Mouse (Mus musculus) CH12.LX (cell line): ENCODE results near the gene Spred2. TPM values are rescaled to one million over a fixed set of nuclear protein-coding genes. Genes with fewer than 3 reads are reported as not detected.
A peak's percentile ranks its signal among the peaks of the same experiment; 100 is the strongest.

Experiments used
- DNase-seq: peaks from one replicate; pipeline ENCODE4 v3.0.0-alpha.2; 2013; ENCODE audit errors: extremely low read depth
- H3K27ac ChIP-seq: 2 replicates; pipeline ENCODE4 v1.5.1; 2012; ENCODE audit warnings: low read depth, mild to moderate bottlenecking, control low read depth, moderate library complexity; ENCODE audit not compliant: insufficient read depth
- H3K27me3 ChIP-seq: replicated peaks from 2 replicates; pipeline ENCODE3; 2012; ENCODE audit warnings: inconsistent platforms
- H3K36me3 ChIP-seq, 2 experiments: replicated peaks in 1 of 2; 2 replicates each; pipeline versions ENCODE3 to v1.6.1; 2012; ENCODE audit warnings: inconsistent platforms in 1 of 2, low read length in 1 of 2, mild to moderate bottlenecking in 1 of 2, mixed read lengths in 1 of 2, moderate library complexity in 1 of 2; ENCODE audit not compliant: control insufficient read depth in 1 of 2, insufficient read depth in 1 of 2
- H3K4me1 ChIP-seq, 2 experiments: 2 replicates each; pipeline ENCODE4 v1.6.1; 2012; ENCODE audit warnings: inconsistent platforms in 1 of 2, moderate library complexity in 1 of 2; ENCODE audit not compliant: insufficient read depth in 2 of 2, control insufficient read depth in 1 of 2
- H3K4me2 ChIP-seq: 2 replicates; pipeline ENCODE4 v1.6.1; 2012; ENCODE audit warnings: low read depth, mild to moderate bottlenecking, control low read depth; ENCODE audit not compliant: poor library complexity, insufficient read depth, severe bottlenecking
- H3K4me3 ChIP-seq, 3 experiments: fragments of 150-350 bp in 1 of 3; sonication (generic) in 1 of 3; replicated peaks in 1 of 3; 2 replicates each; pipeline versions ENCODE3 to v1.5.1; 2011 to 2012; ENCODE audit warnings: low read depth in 2 of 3, low read length in 2 of 3, mild to moderate bottlenecking in 2 of 3, moderate library complexity in 2 of 3, control low read depth in 1 of 3, improper control_type of control experiment in 1 of 3, inconsistent platforms in 1 of 3, mixed read lengths in 1 of 3; ENCODE audit not compliant: poor library complexity in 1 of 3
- H3K79me2 ChIP-seq: replicated peaks from 2 replicates; pipeline ENCODE4 v1.6.1; 2012; ENCODE audit warnings: mild to moderate bottlenecking, moderate library complexity; ENCODE audit not compliant: control insufficient read depth, poor library complexity, insufficient read depth, severe bottlenecking; ENCODE audit errors: extremely low read depth
- H3K9ac ChIP-seq: 2 replicates; pipeline ENCODE4 v1.6.1; 2012; ENCODE audit warnings: low read depth, mild to moderate bottlenecking, control low read depth, moderate library complexity; ENCODE audit not compliant: insufficient read depth
- H3K9me3 ChIP-seq: replicated peaks from 2 replicates; pipeline ENCODE3; 2012; ENCODE audit warnings: low read length, inconsistent platforms, mixed read lengths
- BHLHE40 ChIP-seq: IDR thresholded peaks from 2 replicates; pipeline ENCODE4 v1.6.1; 2011; ENCODE audit warnings: mild to moderate bottlenecking, low read depth, low read length, improper control_type of control experiment
- CHD1 ChIP-seq: IDR thresholded peaks from 2 replicates; pipeline ENCODE4 v1.6.1; 2012; ENCODE audit warnings: low read depth, low read length, improper control_type of control experiment, inconsistent platforms
- CHD2 ChIP-seq: IDR thresholded peaks from 2 replicates; pipeline ENCODE4 v1.6.1; 2011; ENCODE audit warnings: low read length, improper control_type of control experiment
- CTCF ChIP-seq, 2 experiments: IDR thresholded peaks in 1 of 2; conservative IDR thresholded peaks in 1 of 2; 2 replicates each; pipeline ENCODE4 v1.5.1; 2011 to 2012; ENCODE audit warnings: low read depth in 2 of 2, low read length in 2 of 2, improper control_type of control experiment in 1 of 2, inconsistent platforms in 1 of 2, mild to moderate bottlenecking in 1 of 2, moderate library complexity in 1 of 2
- E2F4 ChIP-seq: IDR thresholded peaks from 2 replicates; pipeline ENCODE4 v1.6.1; 2011; ENCODE audit warnings: low read depth, low read length, improper control_type of control experiment; ENCODE audit not compliant: insufficient replicate concordance
- ELF1 ChIP-seq: IDR thresholded peaks from 2 replicates; pipeline ENCODE4 v1.6.1; 2014; ENCODE audit warnings: low read depth, mild to moderate bottlenecking, inconsistent platforms, low read length, improper control_type of control experiment
- EP300 ChIP-seq: IDR thresholded peaks from 2 replicates; pipeline ENCODE4 v1.6.1; 2011; ENCODE audit warnings: low read length, improper control_type of control experiment
- ETS1 ChIP-seq: conservative IDR thresholded peaks from 2 replicates; pipeline ENCODE4 v1.6.1; 2012; ENCODE audit warnings: low read depth, mild to moderate bottlenecking, inconsistent platforms, low read length, improper control_type of control experiment, moderate library complexity
- GABPA ChIP-seq: IDR thresholded peaks from 2 replicates; pipeline ENCODE4 v1.6.1; 2012; ENCODE audit warnings: low read depth, low read length, improper control_type of control experiment, inconsistent platforms; ENCODE audit not compliant: insufficient replicate concordance
- HCFC1 ChIP-seq: IDR thresholded peaks from 2 replicates; pipeline ENCODE4 v1.6.1; 2012; ENCODE audit warnings: low read depth, mild to moderate bottlenecking, inconsistent platforms, low read length, improper control_type of control experiment
- IRF4 ChIP-seq: IDR thresholded peaks from 2 replicates; pipeline ENCODE4 v1.6.1; 2014; ENCODE audit warnings: low read depth, mild to moderate bottlenecking, inconsistent platforms, low read length, improper control_type of control experiment
- JUN ChIP-seq: IDR thresholded peaks from 2 replicates; pipeline ENCODE4 v1.6.1; 2011; ENCODE audit warnings: low read depth, mild to moderate bottlenecking, low read length, improper control_type of control experiment, moderate library complexity; ENCODE audit not compliant: insufficient read depth
- JUND ChIP-seq: conservative IDR thresholded peaks from 2 replicates; pipeline ENCODE4 v1.6.1; 2011; ENCODE audit warnings: low read depth, low read length, improper control_type of control experiment
- MAX ChIP-seq: IDR thresholded peaks from 2 replicates; pipeline ENCODE4 v1.6.1; 2011; ENCODE audit warnings: low read length, improper control_type of control experiment
- MAZ ChIP-seq: IDR thresholded peaks from 2 replicates; pipeline ENCODE4 v1.6.1; 2012; ENCODE audit warnings: low read depth, mild to moderate bottlenecking, inconsistent platforms, low read length, improper control_type of control experiment, moderate library complexity
- MEF2A ChIP-seq: IDR thresholded peaks from 2 replicates; pipeline ENCODE4 v1.6.1; 2014; ENCODE audit warnings: low read depth, mild to moderate bottlenecking, inconsistent platforms, low read length, improper control_type of control experiment, borderline replicate concordance
- MXI1 ChIP-seq: IDR thresholded peaks from 2 replicates; pipeline ENCODE4 v1.6.1; 2011; ENCODE audit warnings: mild to moderate bottlenecking, low read depth, low read length, improper control_type of control experiment
- MYC ChIP-seq: IDR thresholded peaks from 2 replicates; pipeline ENCODE4 v1.6.1; 2011; ENCODE audit warnings: low read depth, mild to moderate bottlenecking, improper control_type of control experiment, low read length
- NELFE ChIP-seq: IDR thresholded peaks from 2 replicates; pipeline ENCODE4 v1.6.1; 2011; ENCODE audit warnings: low read depth, low read length, improper control_type of control experiment
- NRF1 ChIP-seq: IDR thresholded peaks from 2 replicates; pipeline ENCODE4 v1.6.1; 2014; ENCODE audit warnings: low read depth, mild to moderate bottlenecking, inconsistent platforms, low read length, improper control_type of control experiment, moderate library complexity
- PAX5 ChIP-seq: IDR thresholded peaks from 2 replicates; pipeline ENCODE4 v1.6.1; 2012; ENCODE audit warnings: low read length, inconsistent platforms, mixed read lengths
- POLR2A ChIP-seq: IDR thresholded peaks from 2 replicates; pipeline ENCODE4 v1.6.1; 2011; ENCODE audit warnings: low read depth, mild to moderate bottlenecking, improper control_type of control experiment, low read length
- POLR2AphosphoS2 ChIP-seq: IDR thresholded peaks from 2 replicates; pipeline ENCODE4 v1.6.1; 2011; ENCODE audit warnings: low read depth, low read length, improper control_type of control experiment
- RCOR1 ChIP-seq: conservative IDR thresholded peaks from 2 replicates; pipeline ENCODE4 v1.6.1; 2012; ENCODE audit warnings: low read depth, mild to moderate bottlenecking, inconsistent platforms, low read length, improper control_type of control experiment
- SIN3A ChIP-seq: IDR thresholded peaks from 2 replicates; pipeline ENCODE4 v1.6.1; 2012; ENCODE audit warnings: low read length, improper control_type of control experiment, inconsistent platforms
- TBP ChIP-seq: conservative IDR thresholded peaks from 2 replicates; pipeline ENCODE4 v1.6.1; 2011; ENCODE audit warnings: low read depth, low read length, improper control_type of control experiment
- TCF12 ChIP-seq: IDR thresholded peaks from 2 replicates; pipeline ENCODE4 v1.6.1; 2014; ENCODE audit warnings: low read depth, mild to moderate bottlenecking, inconsistent platforms, low read length, improper control_type of control experiment
- UBTF ChIP-seq: IDR thresholded peaks from 2 replicates; pipeline ENCODE4 v1.6.1; 2012; ENCODE audit warnings: low read depth, mild to moderate bottlenecking, inconsistent platforms, low read length, improper control_type of control experiment, moderate library complexity
- ZC3H11A ChIP-seq: IDR thresholded peaks from 2 replicates; pipeline ENCODE4 v1.6.1; 2012; ENCODE audit warnings: low read depth, mild to moderate bottlenecking, inconsistent platforms, low read length, improper control_type of control experiment
- ZMIZ1 ChIP-seq: IDR thresholded peaks from 2 replicates; pipeline ENCODE4 v1.6.1; 2012; ENCODE audit warnings: low read depth, mild to moderate bottlenecking, inconsistent platforms, low read length, improper control_type of control experiment
- ZNF384 ChIP-seq: IDR thresholded peaks from 2 replicates; pipeline ENCODE4 v1.6.1; 2012; ENCODE audit warnings: low read depth, low read length, improper control_type of control experiment, inconsistent platforms
- dilution Hi-C: fragments of 300-500 bp; cut with MboI; formaldehyde crosslinking; loops from 2 replicates; pipeline ENCODE4 v1.14.3; 2020; ENCODE audit warnings: low sequenced_read_pairs; ENCODE audit not compliant: extremely low pct_unique_long_range_greater_than_20kb, extremely low pct_ligation_motif_present
- in situ Hi-C: fragments of 300-500 bp; cut with MboI; formaldehyde crosslinking; loops from 3 replicates; pipeline ENCODE4 v1.14.3; 2019; ENCODE audit warnings: low sequenced_read_pairs, low pct_ligation_motif_present, low pct_unique_long_range_greater_than_20kb, mixed read lengths
- polyA plus RNA-seq: library from polyadenylated mRNA; unstranded; fragments of >175 nt; gene quantifications from 2 replicates; pipeline ENCODE4 v1.2.1, GENCODE M21; 2012; ENCODE audit warnings: low read depth; ENCODE audit not compliant: insufficient read length
- total RNA-seq, 2 experiments: library from RNA; depleted of rRNA; stranded (reverse); fragments of 300-350 nt in 1 of 2; fragments of >200 nt in 1 of 2; gene quantifications; 2 replicates each; pipeline ENCODE4 v1.2.3; 2012 to 2014

Gene Spred2
- total RNA-seq (2012; rRNA removed): 3.2 and 4.2 TPM in 2 replicates
- total RNA-seq (2014; rRNA removed): 0.85 and 1.4 TPM in 2 replicates
- 15.8 and 15.9 TPM in 2 replicates for polyA plus RNA-seq

- peak; percentile 66 for TF ChIP-seq CHD2
- no peak for TF ChIP-seq ZC3H11A
- peak; percentile 77 for TF ChIP-seq TBP
- no peak for TF ChIP-seq GABPA
- no peak for TF ChIP-seq MYC
- peak; percentile 72; the same call in 1 of the 2 replicates for TF ChIP-seq ZMIZ1
- TF ChIP-seq EP300: no peak; the same call in 1 of the 2 replicates
- peak; percentile 75 for TF ChIP-seq MEF2A
- peak; percentile 64 for TF ChIP-seq ETS1
- peak in 1 of 2 experiments; percentile 36; a peak in 2 of 4 replicates for TF ChIP-seq CTCF (conservative IDR thresholded peaks at IDR 0.05 in 1 of 2, IDR thresholded peaks at IDR 0.05 in 1 of 2; ENCODE audit: low read depth in 2 of 2, low read length in 2 of 2)
- TF ChIP-seq JUN: peak; percentile 60
- TF ChIP-seq UBTF: peak; percentile 76
- no peak for TF ChIP-seq PAX5
- TF ChIP-seq MXI1: peak; percentile 61
- peak; percentile 77 for TF ChIP-seq ZNF384
- peak; percentile 81 for TF ChIP-seq TCF12
- TF ChIP-seq RCOR1: no peak; the same call in 1 of the 2 replicates
- peak; percentile 77 for TF ChIP-seq NELFE
- TF ChIP-seq MAX: peak; percentile 39; the same call in 1 of the 2 replicates
- TF ChIP-seq E2F4: no peak; the same call in 1 of the 2 replicates
- TF ChIP-seq CHD1: peak; percentile 73; the same call in 1 of the 2 replicates
- TF ChIP-seq ELF1: peak; percentile 87
- 0 out of 2 replicates have a peak, but pooled peaks have one; percentile 26 for TF ChIP-seq POLR2AphosphoS2
- peak; percentile 74 for TF ChIP-seq JUND
- TF ChIP-seq NRF1: peak; percentile 53
- TF ChIP-seq IRF4: peak; percentile 14
- TF ChIP-seq BHLHE40: peak; percentile 64
- TF ChIP-seq HCFC1: peak; percentile 64
- TF ChIP-seq SIN3A: peak; percentile 65; the same call in 1 of the 2 replicates
- TF ChIP-seq POLR2A: peak; percentile 68
- TF ChIP-seq MAZ: peak; percentile 93
- in situ Hi-C loops: loop anchor here (5.0 to 10.0 kb wide), 4 partner anchors 53 to 151 kb away; no protein-coding TSS in a partner anchor
- H3K36me3 ChIP-seq: peaks cover 0 to 7% of the 10 kb centered on the region in 2 experiments
- dilution Hi-C loops: no loop called here
- peak within 1 kb of the TSS; percentile 83 for H3K4me2 ChIP-seq
- peaks cover 2% of the 10 kb centered on the region for H3K27me3 ChIP-seq
- peak within 1 kb of the TSS; percentile 78 for H3K27ac ChIP-seq
- peak; percentile 93 for DNase-seq
- peak within 1 kb of the TSS; percentile 84 to 89 (median 87) for H3K4me3 ChIP-seq
- H3K4me1 ChIP-seq: peaks cover 7 to 63% of the 10 kb centered on the region in 2 experiments
- H3K9ac ChIP-seq: peak within 1 kb of the TSS; percentile 97
- no peaks in the 10 kb centered on the region for H3K9me3 ChIP-seq
- peaks cover 20% of the 10 kb centered on the region for H3K79me2 ChIP-seq
Measured at GRCm38 (mm10) chr11:19923888-19924756, at the start of gene Spred2. TSS of gene Spred2 (plus strand) at chr11:19924375.
